Mouse (Mus musculus): ENCODE results near the gene Celf2.

DNA sequence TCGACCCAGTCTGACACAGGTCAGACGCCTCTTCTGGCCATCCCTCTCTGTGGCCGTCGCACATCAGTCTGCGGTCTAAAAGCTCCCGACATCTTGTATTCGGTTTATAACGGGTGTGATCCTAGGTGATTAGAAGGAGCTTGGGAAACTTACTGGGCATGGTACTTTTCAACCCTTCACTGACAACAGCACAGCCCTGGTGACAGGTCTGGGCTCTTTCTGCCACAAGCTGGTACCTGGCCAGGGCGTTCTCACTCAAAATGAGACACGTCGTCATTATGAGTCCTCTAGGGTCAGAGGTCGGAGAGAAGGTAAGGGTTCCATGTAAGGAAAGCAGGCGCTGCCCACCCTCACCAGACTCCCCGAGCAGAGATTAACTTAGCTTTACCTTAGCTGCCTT, 915.6 kb downstream of the Celf2 start:
- TF ChIP-seq POLR2A (IDR thresholded peaks at IDR 0.05; ENCODE audit: borderline replicate concordance, control insufficient read depth, low read depth, low read length) (no peak), CTCF (IDR thresholded peaks at IDR 0.05; ENCODE audit: control insufficient read depth, insufficient read depth, low read length) (no peak)
